Mouse (Mus musculus): Measurements from ENCODE around the gene Prrx2.

Prrx2 gene

GRCm38 (mm10) chr2:30823385-30824153 lies 11.2 kb upstream of the Prrx2 start:
- DNase-seq: no peak

DNA sequence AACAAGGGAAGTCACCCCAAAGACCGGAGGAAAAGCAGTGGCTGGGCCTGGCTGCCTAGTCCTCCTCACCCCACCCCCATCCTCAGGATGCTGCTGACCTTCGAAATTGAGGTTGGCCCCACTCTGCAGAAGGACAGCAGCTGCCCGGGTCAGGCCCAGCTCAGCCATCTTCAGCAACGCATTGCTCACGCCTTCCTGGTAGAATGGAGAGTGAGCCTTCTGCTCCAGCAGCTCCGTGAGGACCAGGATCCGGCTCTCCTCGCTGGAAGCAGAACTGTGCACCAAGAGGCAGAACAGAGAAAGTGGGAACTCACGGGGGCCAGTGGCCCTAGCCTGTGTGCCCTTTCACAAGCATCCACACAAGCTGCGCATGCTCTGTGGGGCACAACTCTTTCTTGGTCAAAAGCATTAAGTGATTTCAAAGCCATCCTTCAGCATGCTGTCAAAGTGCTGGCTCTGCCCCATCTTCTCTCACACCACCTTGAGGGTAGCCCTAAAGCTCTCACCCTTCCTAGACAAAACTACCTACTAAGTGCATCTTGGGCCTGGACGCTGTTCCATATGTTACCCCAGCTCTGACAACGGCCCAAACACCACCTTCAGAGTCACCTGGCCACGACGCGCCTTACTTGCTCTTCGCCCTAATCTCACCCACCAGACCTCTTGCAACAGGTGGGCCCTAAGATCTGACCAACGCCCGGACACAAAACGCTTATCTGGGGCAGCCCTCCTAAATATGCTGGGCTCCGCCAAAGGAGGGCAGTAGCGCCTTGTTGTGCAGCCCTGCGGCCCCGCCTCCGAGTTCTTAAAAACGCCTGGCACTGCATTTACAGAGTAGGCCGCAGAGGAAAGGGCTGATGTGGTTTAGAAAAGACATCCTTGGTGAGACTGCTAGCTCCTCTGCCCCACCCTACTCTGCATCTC lies 7.7 kb upstream of the Prrx2 start:
- peak; percentile 46 for DNase-seq

GRCm38 (mm10) chr2:30827749-30828475 lies 6.9 kb upstream of the Prrx2 start:
- peak; percentile 93 for DNase-seq

DNA sequence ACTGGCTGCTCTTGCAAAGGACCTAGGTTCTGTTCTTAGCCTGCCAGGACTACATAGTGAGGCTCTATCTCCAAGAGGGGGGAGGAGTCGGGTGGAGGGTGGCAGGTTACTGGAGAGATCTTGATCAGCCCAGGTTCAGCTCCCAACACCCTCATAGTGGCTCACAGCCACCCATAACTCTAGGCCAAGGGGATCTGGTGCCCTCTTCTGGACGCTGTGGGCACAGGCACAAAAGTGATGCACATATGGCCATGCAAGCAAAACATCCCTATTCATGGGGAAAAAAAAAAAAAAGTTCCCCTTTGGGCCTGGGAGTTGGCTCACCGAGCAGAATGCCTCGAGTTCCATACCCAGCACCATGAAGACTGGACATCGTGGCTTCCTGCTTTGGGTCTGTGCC lies 5.5 kb upstream of the Prrx2 start:
- DNase-seq: no peak

- DNase-seq: no peak
These were observed 4.4 kb upstream of the Prrx2 start, which contains the start of gene Asb6 for GRCm38 (mm10) chr2:30830283-30830795. Gene Asb6, minus strand, starts transcription at chr2:30830333.

DNA sequence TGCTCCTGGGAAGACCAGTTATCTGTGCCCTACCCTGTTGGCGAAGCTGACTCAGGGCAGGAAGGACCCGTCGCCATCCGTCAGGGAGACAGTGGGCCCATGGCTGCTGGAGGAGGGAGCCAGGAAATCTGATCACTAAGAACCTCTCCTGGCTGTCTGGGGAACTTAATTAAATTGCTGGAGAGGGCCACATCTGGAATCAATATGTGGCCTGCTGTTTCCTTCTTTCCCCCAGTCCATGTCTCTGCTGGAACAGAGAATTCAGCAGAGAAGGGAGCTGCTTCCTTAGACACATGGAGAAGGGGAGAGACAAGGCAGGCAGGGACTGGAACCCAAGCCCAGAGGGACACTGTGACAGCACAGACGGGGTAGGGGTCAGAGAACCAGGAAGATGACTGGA lies 1.1 kb upstream of the Prrx2 start:
- no peak for DNase-seq

DNA sequence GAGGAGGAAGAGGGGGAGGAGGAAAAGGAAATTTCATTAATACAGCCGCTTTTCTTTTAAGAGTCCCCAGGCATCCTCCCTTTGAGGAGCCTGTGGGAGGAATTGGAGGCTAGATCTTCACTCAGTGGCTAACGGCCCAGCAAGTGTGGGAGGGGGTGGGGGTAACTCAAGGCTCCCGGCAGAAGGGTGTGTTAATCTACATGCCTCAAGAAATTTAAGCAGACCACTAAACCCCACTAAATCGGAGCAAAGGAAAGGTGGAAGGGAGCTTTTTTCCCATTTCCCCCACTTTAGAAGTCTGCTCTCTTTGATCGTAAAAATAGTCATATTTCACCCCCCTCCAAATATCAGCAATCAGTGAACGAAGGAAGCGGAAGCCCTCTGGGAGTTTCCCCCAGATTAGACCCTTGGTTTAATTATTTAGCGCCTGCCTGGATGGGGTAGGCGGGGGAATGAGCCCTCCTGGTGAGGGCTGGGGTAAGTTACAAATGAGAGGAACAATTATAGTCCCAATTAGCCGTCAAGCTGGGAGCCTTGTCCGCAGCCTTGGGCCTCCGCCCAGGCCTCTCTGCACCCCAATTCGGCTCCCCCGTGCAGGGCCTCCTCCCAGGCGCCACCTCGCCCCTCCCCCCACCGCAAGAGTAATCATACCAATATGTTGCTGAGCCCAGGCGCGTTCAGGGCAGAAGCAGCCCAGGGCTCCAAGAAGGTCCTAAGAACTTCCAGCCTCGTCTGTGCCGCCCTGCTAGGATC lies 1.6 kb downstream of the Prrx2 start:
- DNase-seq: no peak

- no peak for DNase-seq
These were observed 7.8 kb downstream of the Prrx2 start for GRCm38 (mm10) chr2:30842615-30843014.

GRCm38 (mm10) chr2:30845152-30846070 lies 10.6 kb downstream of the Prrx2 start:
- DNase-seq: no peak

DNA sequence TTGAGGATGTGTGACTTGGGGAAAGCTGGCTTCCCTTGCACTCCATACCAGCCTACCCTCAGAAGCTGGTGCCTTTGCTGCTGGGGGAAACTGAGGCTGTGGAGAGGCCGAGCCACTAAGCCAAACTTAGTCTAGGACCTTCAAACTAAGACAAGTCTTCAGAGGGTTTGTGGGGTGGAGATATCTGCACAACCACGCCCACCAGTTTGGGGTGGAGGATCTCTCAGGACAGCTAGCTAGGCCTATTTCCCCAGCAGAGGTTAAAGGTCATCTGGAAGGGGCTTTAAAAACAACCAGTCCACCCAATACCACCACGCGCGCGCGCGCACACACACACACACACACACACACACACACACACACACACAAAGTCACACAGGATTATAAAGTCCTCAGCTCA lies 11.5 kb downstream of the Prrx2 start:
- DNase-seq: no peak

GRCm38 (mm10) chr2:30846723-30847122 lies 12.0 kb downstream of the Prrx2 start:
- DNase-seq: no peak

GRCm38 (mm10) chr2:30848184-30848583 lies 13.4 kb downstream of the Prrx2 start:
- no peak for DNase-seq

- no peak for DNase-seq
These were observed 15.8 kb downstream of the Prrx2 start for GRCm38 (mm10) chr2:30850581-30850980.

DNA sequence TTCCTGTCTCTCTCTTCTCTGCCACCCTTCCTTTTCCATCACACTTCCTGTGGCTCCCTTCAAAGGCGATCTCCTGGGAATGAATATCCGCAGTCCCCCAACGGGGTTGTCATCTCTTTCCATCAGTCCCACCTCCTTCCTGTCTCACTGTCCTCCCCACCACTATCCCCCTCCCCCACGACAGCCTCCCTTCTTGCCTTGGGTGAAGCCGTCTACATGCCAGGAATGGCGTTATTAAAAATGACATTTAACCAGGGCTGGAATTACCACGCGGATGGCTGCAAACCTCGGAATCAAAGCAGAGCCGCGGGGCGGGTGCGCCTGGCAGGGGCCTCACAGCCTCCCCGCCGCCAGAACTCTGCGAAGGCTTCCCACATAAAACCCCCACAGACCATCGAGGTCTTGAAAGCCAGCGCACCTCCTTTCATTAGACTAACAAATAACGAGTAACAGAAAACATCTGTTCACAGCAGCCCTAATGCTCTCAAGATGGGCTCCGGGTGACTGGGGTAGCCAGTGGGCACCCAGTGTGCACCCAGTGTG lies 18.1 kb downstream of the Prrx2 start:
- no peak for DNase-seq

GRCm38 (mm10) chr2:30857076-30857475 lies 22.3 kb downstream of the Prrx2 start:
- no peak for DNase-seq

GRCm38 (mm10) chr2:30859782-30860181 lies 25.0 kb downstream of the Prrx2 start:
- no peak for DNase-seq

- no peak for DNase-seq
These were observed 27.3 kb downstream of the Prrx2 start for GRCm38 (mm10) chr2:30862081-30862480.

DNA sequence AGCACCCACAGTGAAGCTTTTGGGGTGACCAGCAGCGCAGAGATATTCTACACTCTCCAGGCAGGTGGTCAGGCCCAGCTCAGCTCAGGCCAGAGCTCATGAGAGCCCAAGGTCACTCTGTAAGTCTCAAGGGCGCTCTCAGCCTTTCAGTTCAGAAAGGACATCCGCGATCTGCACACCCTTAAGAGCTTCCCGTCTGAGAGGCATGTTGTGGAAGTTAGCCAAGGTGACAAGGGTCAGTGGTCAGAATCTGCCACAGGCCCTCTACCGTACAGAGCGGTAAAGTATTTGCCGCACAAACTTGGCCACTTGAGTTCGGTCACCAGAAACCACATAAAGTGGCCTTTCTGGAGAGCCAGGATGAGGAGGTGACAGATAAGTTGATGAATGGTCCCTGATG lies 28.8 kb downstream of the Prrx2 start:
- DNase-seq: no peak

- DNase-seq: no peak
These were observed 30.2 kb downstream of the Prrx2 start for GRCm38 (mm10) chr2:30864968-30865381.

GRCm38 (mm10) chr2:30865426-30865825 lies 30.7 kb downstream of the Prrx2 start:
- DNase-seq: no peak

DNA sequence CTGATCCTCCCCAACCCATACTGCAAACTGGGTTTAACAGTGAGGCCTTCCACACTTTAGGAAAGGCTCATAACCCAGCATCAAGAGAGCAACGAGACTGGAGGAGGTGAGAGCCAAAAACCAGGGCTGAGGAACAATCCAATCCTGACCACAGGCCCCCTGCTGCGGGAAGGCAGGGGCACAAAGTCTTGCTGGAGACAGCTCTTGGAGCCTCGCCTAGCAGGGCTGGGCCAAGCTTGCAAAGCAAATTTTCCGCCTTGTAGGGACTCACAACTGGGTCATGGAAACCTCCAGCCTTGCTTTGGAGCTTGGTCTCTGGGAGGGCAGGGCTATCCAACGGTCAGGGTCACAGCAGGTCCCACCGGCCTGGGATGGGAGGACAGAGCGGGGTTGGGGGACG lies 36.1 kb downstream of the Prrx2 start:
- DNase-seq: peak; percentile 27

All from right cerebral cortex, postnatal 25 days (tissue).